Mouse (Mus musculus) thymus, adult 2 months (tissue): ENCODE measurements at regions not wholly inside any gene's neighbourhood (a gene's known extent, or its start where the extent isn't known, plus 50 kb on each side); places are given as distances from the start of the nearest gene placed in this dataset.

Experiments used
- DNase-seq: peaks from one replicate; pipeline ENCODE4 v3.0.0; 2021
- H3K27ac ChIP-seq: fragments of 200-500 bp; 2 replicates; pipeline ENCODE4 v1.5.1; 2012; ENCODE audit warnings: low read length, control low read depth; ENCODE audit not compliant: control insufficient read depth, insufficient read depth
- H3K27me3 ChIP-seq: fragments of 200-500 bp; 2 replicates; pipeline ENCODE4 v1.6.1; 2012; ENCODE audit warnings: mild to moderate bottlenecking, low read length, moderate library complexity, mixed read lengths; ENCODE audit not compliant: control insufficient read depth, insufficient read depth
- H3K36me3 ChIP-seq: fragments of 200-500 bp; 2 replicates; pipeline ENCODE4 v1.6.1; 2012; ENCODE audit warnings: mild to moderate bottlenecking, low read length, moderate library complexity; ENCODE audit not compliant: control insufficient read depth, insufficient read depth
- H3K4me1 ChIP-seq: fragments of 200-500 bp; replicated peaks from 2 replicates; pipeline ENCODE4 v1.6.1; 2012; ENCODE audit warnings: low read length; ENCODE audit not compliant: control insufficient read depth, insufficient read depth
- H3K4me3 ChIP-seq: fragments of 200-500 bp; 2 replicates; pipeline ENCODE4 v1.5.1; 2012; ENCODE audit warnings: mild to moderate bottlenecking, low read length, control low read depth, moderate library complexity; ENCODE audit not compliant: control insufficient read depth, insufficient read depth
- CTCF ChIP-seq: fragments of 200-500 bp; IDR thresholded peaks from 2 replicates; pipeline ENCODE4 v1.5.1; 2012; ENCODE audit warnings: mild to moderate bottlenecking, control low read depth, low read length, moderate library complexity, borderline replicate concordance; ENCODE audit not compliant: control insufficient read depth, poor library complexity, insufficient read depth; ENCODE audit errors: extremely low read depth
- POLR2A ChIP-seq: fragments of 200-500 bp; IDR thresholded peaks from 2 replicates; pipeline ENCODE4 v1.6.1; 2012; ENCODE audit warnings: mild to moderate bottlenecking, low read length, control low read depth, moderate library complexity; ENCODE audit not compliant: control insufficient read depth, poor library complexity, insufficient read depth; ENCODE audit errors: extremely low read depth
- WGBS: fragments of 180-500 bp; shearing (Covaris S2); methylation state at CpG from one replicate; pipeline ENCODE4 v1.1.7; 2018; 5-methylcytosine and 5-hydroxymethylcytosine counted together

DNA sequence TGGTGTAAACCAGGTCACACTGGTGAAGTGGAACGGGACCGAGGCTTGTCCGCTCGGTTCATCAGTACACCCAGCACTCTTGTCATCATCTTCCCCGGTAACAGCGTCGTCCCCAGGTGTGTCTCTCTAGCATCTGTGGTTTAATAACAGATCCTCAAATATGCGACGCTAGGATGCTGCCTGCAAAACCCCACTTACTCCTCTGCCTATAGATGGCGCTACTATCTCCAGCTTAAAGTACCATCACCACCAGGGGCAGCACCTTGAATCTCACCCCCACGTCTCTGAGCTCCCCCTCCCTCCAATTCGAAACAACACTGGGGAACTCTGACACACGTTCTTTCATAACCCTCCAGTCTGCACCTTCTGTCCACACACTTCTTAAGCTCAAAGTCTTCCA is 295.1 kb upstream of the Arglu1 start:
- TF ChIP-seq CTCF (no peak), POLR2A (no peak)
- WGBS, result 17% methylated on average over 13 of the region's 13 CpGs
- no peaks in the 10 kb centered on the region for H3K36me3 ChIP-seq
- no peak overlapping the region for H3K4me3 ChIP-seq
- H3K4me1 ChIP-seq, result peaks cover 9% of the 10 kb centered on the region
- H3K27me3 ChIP-seq, result no peaks in the 10 kb centered on the region
- H3K27ac ChIP-seq, result no peak overlapping the region
- no peak for DNase-seq

DNA sequence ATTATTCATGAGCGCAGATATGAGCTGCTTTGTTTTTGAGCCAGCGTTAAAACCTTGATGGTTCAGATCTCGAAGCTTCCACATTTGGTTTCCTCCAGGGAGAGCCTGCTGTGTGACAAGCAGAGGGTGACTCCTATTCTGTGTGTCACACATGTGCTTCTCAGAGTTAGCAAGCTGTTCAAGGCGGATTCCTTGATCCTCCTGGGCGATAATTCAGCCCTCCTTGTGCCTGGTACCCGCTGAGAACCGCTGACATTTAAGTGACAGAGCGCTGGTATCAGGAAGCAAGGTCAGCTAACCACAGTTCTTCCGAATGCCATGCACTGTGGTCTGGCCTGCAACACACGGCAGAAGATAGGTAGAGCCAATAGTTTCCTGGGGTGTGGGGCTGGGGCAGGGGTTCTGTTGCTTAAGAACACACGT is 294.5 kb upstream of the Arglu1 start:
- Histone ChIP-seq H3K36me3 (no peaks in the 10 kb centered on the region), H3K4me3 (no peak overlapping the region), H3K27ac (peak overlapping the region; percentile 34; the same call in 1 of the 2 replicates), H3K4me1 (peaks cover 9% of the 10 kb centered on the region), H3K27me3 (no peaks in the 10 kb centered on the region)
- TF ChIP-seq POLR2A, result no peak
- no peak for TF ChIP-seq CTCF
- 3% methylated on average over 11 of the region's 11 CpGs for WGBS
- no peak for DNase-seq

- Histone ChIP-seq H3K27me3 (no peaks in the 10 kb centered on the region), H3K36me3 (no peaks in the 10 kb centered on the region), H3K27ac (no peak overlapping the region), H3K4me1 (peaks cover 9% of the 10 kb centered on the region), H3K4me3 (no peak overlapping the region)
- TF ChIP-seq POLR2A, result no peak
- no peak for DNase-seq
- 6% methylated on average over 13 of the region's 13 CpGs for WGBS
These were observed 294.0 kb upstream of the Arglu1 start for GRCm38 (mm10) chr8:8984159-8984828.

DNA sequence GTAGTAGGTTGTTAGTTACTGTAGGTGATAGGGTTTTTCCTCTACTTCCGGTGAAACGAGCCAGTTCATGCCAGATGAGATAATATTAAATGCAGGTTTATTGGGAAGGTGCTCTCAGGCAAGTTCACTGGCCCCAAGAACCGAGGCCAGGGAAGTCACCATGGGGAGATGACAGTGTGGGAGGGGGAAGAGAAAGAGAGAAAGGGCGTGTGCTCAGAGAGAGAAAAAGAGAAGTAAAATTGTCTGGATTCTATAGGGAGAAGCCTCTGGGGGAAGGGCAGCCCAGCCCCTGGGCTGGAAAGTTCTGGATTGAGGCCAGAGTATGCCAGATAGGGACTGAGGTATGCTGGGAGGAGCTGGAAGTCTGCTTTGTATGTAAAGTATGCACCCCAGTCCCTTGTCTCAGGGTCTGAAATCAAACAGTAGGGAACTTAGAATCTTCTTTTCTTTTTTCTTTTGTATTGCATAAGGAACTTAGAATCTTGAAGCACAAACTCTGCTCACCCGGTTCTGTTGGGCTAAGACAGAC is 292.9 kb upstream of the Arglu1 start:
- TF ChIP-seq POLR2A, result no peak
- no peak for TF ChIP-seq CTCF
- Histone ChIP-seq H3K4me1 (peaks cover 9% of the 10 kb centered on the region), H3K4me3 (no peak overlapping the region), H3K27ac (no peak overlapping the region), H3K36me3 (no peaks in the 10 kb centered on the region), H3K27me3 (no peaks in the 10 kb centered on the region)
- 24% methylated on average over 5 of the region's 5 CpGs for WGBS
- DNase-seq, result no peak

GRCm38 (mm10) chr8:8978969-8979368 is 288.6 kb upstream of the Arglu1 start:
- Histone ChIP-seq H3K4me3 (no peak overlapping the region), H3K36me3 (no peaks in the 10 kb centered on the region), H3K27ac (no peak overlapping the region), H3K27me3 (no peaks in the 10 kb centered on the region), H3K4me1 (0 out of 2 replicates have a peak, but pooled peaks cover 2% of the 10 kb centered on the region)
- TF ChIP-seq CTCF (no peak), POLR2A (no peak)
- no peak for DNase-seq
- WGBS, result 59% methylated on average over 1 of the region's 1 CpGs

DNA sequence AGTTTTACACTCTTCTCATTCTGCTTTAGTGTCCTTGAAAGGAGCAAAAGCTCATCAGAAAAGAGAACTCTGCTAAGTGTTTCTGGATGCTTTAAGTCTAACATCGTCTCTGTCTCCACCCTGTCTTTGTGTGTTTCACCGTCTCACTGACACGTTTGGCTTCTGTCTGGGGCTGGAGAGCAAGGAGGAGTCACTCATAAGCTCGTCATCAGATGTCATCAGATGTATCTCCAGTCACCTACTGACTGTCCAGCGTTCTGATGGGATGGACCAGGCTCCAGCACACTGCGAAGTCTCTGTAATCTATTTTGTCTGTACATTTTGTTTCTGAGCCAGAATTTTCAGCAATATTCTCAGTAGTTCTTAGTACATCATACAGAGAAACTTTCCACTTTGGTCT is 283.4 kb upstream of the Arglu1 start:
- no peak overlapping the region for H3K4me3 ChIP-seq
- TF ChIP-seq CTCF (no peak), POLR2A (no peak)
- H3K4me1 ChIP-seq, result peaks cover 10% of the 10 kb centered on the region
- H3K36me3 ChIP-seq, result no peaks in the 10 kb centered on the region
- 37% methylated on average over 6 of the region's 6 CpGs for WGBS
- H3K27ac ChIP-seq, result no peak overlapping the region
- H3K27me3 ChIP-seq, result no peaks in the 10 kb centered on the region
- DNase-seq, result no peak

DNA sequence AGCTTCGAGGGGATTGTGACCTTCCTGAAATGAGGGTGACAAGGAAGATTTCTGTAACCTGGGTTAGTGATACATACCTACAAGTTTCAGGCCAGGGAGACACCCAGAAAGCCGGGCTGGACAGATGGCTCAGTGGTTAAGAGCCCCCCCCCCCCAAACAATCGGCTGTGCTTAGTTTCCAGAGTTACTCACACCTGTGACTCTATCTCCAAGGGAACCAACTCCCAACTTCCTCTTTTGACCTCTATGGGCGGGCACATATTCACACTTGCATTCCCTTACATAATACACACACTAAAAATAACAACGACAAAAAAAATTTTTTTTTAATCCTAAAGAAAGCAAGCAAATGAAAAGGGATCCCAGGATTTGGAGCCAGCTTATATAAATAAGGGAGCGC is 283.0 kb upstream of the Arglu1 start:
- Histone ChIP-seq H3K27ac (no peak overlapping the region), H3K4me3 (no peak overlapping the region), H3K4me1 (peaks cover 10% of the 10 kb centered on the region), H3K36me3 (no peaks in the 10 kb centered on the region), H3K27me3 (no peaks in the 10 kb centered on the region)
- no peak for DNase-seq
- 8% methylated on average over 6 of the region's 6 CpGs for WGBS
- TF ChIP-seq CTCF, result no peak
